Mouse (Mus musculus) ZHBTc4 (cell line): Measurements from ENCODE around the gene Ksr2.
"Not testable (repeated sequence)": the region's sequence is repeated elsewhere in the genome, so short reads cannot be mapped to it uniquely, and the experiment has no call there.

Experiments used
- DNase-seq: peaks from one replicate; pipeline ENCODE4 v3.0.0-alpha.2; 2011; ENCODE audit warnings: low read depth, low spot score

The Ksr2 gene

DNA sequence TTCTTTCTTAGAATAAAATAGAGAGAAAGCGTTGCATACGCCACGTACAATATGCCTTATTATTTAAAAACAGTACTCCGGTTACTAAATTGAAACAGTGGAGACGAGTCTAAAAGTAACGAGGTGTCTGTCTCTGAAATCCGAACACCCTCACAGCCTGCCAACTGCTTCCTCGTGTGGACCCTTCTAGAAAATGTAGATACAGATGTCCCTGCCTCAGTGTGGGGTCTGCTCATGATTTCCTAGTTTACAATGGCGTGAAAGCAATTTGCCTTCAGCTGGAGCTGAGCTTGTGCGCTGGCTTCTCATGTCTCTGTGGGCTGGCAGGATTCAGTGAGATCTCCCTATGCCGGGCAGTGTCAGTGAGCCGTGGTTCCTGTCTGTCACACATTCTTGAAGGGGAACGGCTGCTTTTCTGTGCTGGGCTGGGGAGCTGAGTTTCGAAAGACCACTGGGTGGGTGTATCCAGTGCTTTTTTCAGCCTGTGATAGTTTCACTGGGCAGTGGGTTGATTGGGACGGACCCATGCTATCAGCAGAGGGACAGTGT is 194.0 kb downstream of the Ksr2 start:
- no peak for DNase-seq

GRCm38 (mm10) chr5:117614331-117615024 is 200.7 kb downstream of the Ksr2 start:
- peak; percentile 89 for DNase-seq

DNA sequence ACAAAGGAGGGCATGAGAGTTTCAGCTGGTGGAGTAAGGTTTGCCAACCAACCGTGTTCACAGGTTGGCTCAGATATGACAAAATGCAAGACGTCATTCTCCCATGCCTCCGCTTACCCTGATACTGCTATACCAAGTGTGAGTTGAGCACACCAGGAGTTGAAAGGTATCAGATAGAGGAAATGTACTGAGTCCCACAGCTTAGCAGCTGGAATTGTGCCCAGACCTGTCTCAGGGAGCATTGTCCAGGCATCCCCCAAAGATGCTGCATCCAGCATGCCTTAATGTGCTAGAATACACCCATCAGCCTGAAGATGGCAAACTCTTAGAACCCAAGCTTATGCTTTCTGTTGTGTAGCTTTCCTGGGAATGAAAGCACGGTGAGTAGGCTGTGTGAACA is 206.5 kb downstream of the Ksr2 start:
- DNase-seq: no peak

DNA sequence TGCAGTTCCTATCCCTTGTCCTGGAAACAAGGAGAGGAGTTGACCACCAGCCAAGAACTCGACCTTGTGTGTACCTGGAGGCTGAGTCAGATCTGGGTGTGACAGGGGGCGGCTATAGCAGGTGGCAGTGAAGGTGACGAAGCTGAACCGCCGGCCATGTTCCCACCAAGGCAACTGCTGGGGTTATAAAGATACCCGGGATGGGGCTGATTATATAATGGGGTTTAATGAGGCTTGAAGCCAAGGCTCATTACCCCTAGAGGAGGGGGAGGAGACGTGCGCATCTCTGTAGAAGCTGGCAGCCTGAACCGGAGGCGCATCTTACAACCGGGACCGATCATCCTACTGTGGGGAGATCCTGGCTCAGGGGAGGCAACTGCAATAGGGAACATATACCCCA is 208.4 kb downstream of the Ksr2 start:
- DNase-seq: no peak

GRCm38 (mm10) chr5:117623206-117623605 is 209.4 kb downstream of the Ksr2 start:
- DNase-seq: not testable (repeated sequence)

GRCm38 (mm10) chr5:117626907-117627306 is 213.1 kb downstream of the Ksr2 start:
- DNase-seq: peak; percentile 34

DNA sequence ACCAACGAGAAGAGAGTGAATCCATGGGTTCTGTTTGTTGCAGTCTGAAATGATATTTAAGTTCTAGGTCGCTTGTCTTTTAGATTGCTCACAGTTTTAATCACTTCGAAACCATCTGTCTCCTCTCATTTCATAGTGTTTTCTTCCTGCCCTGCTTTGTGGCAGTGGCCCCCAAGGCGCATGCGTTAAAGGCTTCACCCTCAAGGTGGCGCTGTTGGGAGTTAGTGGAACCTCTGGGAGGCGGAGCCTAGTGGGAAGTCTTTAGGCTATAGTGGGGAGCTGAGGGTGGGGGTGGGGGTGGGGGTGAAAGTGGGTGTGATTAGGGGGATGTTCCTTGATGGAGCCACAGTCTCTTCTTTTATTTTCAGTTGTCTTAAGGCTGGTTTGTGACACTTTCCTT is 214.6 kb downstream of the Ksr2 start:
- DNase-seq: peak; percentile 75

DNA sequence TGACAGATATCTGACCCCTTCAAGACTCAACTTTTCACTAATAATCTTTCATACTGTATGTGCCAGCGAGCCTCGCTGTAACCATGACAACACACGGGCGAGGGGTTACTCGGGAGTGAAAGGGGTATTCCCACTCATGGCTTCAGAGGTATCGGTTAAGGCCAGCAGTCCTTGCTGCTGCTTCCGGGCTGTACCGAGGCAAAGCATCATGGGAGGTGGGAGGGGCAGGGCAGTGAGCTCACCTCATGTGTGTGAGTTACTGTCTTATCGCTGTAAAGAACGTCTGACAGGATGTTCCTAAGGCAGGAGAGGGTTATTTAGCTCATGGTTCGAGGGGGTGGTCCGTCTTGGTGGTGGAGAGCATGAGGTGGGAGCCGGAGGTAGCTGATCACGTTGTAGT is 215.8 kb downstream of the Ksr2 start:
- DNase-seq: no peak

DNA sequence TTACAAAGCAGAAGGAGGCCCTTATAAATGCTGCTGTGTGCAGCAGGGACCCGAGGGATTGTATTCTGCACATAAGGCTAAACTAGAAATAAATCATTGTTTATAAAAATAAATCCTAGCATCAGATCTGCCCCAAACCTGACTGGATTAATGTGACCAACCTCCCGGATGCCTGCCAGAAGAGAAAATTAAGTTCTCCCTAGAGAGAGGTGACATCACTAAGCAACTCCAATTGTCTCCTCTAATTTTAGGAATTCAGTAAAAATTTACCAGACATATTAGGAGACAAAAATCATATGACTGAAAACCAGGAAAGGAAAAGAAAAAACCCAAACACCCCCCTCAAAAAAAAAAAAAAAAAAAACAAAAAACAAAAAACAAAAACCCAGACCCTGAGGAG is 221.4 kb downstream of the Ksr2 start:
- no peak for DNase-seq

DNA sequence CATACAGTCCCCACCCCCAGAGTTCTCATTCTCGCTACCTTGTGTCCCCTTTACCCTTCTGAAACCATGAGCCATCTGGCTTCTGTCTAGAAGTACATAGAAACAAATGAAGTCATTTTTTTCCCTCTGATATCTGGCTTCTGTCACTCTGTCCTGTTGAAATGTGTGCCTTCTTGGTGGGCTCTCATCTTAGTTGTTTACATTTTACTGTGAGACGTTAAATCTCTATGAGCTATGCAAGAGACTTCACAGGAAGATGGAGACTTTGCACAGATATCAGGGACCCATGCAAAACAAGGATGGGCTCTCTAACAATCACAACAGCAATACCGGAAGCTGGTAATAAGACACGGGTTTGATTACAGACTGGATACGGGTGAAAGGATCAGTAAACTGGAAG is 222.0 kb downstream of the Ksr2 start:
- DNase-seq: no peak

DNA sequence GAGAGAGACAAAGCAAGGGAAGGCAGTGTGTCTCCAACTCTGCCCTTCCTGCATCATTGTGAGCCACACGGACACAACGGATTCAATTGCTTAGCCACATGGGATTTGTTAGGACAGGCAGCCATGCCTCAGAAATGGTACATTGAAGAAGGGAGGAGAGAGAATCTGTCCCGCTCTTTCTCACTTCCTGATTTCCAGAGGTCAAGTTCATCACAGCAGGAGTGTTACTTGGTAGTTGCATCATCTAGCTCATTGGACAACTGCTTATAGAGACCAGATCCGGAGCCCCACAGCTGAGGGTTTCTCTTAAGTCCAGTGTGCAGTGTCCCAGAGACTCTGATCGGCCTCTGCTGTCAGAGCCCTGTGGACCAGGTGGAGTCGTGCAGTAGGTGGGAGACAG is 227.8 kb downstream of the Ksr2 start:
- DNase-seq: no peak

DNA sequence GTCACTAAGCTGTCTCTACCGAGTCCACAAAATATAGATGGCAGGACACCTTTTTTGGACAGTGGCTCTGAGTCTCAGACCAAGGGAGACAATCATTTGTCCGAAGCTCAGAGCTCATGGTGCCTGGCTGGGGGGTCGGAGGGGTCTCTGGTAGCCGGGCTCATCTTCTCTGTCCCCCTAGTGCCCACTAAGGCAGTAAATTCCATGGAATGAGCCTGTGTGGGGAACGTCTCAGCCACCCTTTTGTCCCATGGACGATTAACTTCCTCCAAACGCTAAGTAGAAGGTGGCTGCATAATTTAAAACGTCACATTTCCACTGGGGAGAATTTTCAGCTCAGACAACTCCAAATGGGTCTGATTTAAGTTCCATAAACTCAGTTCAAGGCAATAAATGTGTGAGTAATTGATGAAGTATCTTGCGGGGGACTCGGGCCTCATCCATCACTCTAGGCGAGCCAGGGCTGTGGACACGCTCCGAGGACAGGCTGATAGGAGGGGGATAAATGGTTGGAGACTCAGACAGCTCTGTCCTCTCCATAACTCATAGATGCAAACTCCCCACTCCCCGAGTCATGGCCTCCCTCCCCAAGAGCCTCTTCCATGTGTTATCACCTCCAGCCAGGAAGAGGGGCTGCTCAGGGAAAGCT is 237.6 kb downstream of the Ksr2 start:
- DNase-seq: no peak

DNA sequence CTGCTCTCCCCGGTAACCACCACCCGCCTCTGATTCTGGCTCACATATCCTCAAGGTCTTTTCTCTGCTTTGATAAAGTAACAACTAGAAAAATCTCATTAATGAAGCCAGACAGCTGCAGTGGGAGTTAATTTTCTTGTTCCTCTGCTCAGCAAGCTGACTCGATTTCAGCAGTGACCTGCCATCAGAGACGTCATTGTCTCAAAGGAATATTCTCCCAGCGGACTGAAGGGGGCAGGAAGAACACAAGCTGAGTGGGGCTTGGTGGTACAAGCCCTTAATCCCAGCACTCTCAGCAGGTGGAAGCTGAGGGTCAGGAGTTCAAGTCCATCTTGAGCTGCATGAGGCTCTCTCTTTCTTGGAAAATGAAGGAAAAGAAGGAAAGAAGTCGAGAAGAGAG is 244.8 kb downstream of the Ksr2 start:
- DNase-seq: peak; percentile 23

GRCm38 (mm10) chr5:117659596-117659995 is 245.8 kb downstream of the Ksr2 start:
- DNase-seq: no peak

GRCm38 (mm10) chr5:117665181-117665580 is 251.4 kb downstream of the Ksr2 start:
- no peak for DNase-seq

GRCm38 (mm10) chr5:117667314-117667713 is 253.5 kb downstream of the Ksr2 start:
- no peak for DNase-seq

GRCm38 (mm10) chr5:117669265-117669664 is 255.5 kb downstream of the Ksr2 start:
- DNase-seq: no peak

DNA sequence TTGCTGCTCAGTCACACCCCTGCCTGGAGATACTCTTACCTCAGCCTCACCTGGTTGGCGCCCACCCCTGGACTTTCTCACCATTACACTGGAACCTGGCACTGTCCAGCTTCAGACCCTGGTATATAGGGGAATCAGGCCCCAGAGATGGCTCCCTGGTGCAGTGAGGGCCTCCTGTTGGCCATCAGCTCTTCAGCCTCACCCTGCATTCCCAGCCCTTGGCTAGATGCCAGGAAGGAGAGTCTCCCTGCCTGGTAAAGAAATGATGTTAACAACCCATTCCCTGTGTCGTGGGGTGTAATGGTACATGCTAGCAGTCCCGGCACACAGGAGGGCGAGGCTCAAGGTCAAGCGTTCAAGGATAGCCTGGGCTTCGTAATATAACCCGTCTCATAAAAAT is 256.0 kb downstream of the Ksr2 start:
- peak; percentile 21 for DNase-seq

DNA sequence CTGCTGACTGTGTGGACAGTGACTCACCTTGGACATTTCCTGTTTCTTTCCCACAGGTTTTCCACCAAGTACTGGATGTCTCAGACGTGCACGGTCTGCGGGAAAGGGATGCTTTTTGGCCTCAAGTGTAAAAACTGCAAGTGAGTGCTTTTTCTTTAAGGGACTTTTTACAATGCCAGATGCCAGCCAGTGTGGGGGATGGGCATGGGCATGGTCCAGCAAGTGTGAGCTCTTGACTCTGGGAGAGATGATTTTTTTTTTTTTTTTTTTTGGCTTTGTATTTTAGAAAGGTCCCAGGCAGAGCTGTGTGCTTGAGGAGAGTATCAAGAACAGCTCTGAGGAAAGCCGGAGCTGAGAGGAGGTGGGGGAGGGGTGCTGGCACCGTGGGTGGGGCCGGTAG is 257.6 kb downstream of the Ksr2 start:
- DNase-seq: no peak

- no peak for DNase-seq
Observed at GRCm38 (mm10) chr5:117675840-117676239, 262.0 kb downstream of the Ksr2 start.

DNA sequence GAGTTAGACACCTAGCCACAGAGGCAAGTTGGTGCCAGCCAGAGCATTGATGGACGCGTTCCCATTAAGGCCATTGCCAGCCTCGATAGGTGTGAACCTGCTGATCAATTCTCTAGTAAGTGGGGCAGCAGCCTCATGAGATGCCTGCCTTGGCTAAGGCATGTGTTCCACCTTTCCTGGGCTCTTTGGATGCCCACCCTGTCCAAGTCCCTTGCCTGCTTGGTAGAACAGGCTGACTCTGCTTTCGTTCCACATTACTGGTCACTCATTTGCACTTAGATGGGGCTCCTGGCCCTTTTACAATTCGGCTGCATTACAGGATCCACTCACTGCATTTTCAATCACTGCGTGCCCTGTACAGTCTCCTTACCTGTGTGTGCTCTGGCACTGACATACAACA is 263.4 kb downstream of the Ksr2 start:
- DNase-seq: no peak

DNA sequence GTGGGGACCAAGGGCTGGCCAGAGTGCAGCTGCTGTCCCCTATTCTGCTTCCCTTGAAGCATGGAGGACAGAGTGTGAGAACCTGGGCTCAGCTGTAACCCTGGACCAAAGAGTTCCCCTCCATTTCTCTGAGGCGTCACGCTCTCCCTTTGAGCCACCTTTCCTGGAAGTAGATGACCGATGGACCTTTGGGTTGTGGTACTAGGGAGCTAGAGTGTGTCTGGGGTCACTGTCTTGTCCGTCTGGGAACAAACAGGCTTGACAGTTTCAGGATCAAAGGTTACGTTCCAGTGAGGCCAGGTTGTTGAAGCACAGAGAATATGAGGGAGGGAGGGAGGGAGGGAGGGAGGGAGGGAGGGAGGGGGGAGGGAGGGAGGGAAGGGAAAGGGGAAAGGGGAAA is 264.6 kb downstream of the Ksr2 start:
- DNase-seq: no peak

DNA sequence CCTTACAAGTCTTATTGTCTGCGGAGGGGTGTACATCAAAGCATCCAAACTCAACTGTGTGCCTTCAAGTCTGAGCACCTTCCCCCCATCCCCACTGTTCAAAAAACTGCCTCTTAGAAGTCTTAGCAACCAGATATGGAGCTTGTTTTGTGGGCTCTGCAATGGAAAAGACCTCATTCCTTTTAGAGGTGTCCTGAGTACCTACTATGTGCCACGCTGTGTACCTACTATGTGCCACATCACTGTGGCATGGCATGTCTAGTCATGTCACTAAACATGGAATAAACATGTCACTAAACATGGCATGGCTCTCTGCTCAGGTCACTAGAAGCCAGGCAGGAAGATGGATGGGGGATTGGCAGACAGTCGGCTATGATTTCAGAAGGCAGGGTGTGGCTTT is 268.4 kb downstream of the Ksr2 start:
- DNase-seq: no peak
